Mouse (Mus musculus) left cerebral cortex, adult 6 months (tissue): Measurements from ENCODE around the gene Vps35l. TPM values are rescaled to one million over a fixed set of nuclear protein-coding genes. Genes with fewer than 3 reads are reported as not detected.

Source experiments
- long read RNA-seq, 2 experiments: library from polyadenylated mRNA; unstranded; transcript quantifications; one replicate each; pipeline ENCODE4 v2.0.0; 2019 to 2020
- polyA plus RNA-seq: library from polyadenylated mRNA; unstranded; fragments of <200 nt; fragmentation: Nextera tagmentation; gene quantifications from 2 replicates; pipeline ENCODE4 v1.2.3, GENCODE M21; 2021

The Vps35l gene
- polyA plus RNA-seq: 31.6 and 37.4 TPM in 2 replicates
- long read RNA-seq, experiment 1, full-length matches to known transcripts: 259 of 309 reads
- long read RNA-seq, experiment 1, partial matches to known transcripts: 25 of 309 reads
- long read RNA-seq, experiment 1, other reads (novel, unspliced or antisense): 25 of 309 reads
- long read RNA-seq, experiment 2, full-length matches to known transcripts: 19 of 41 reads
- long read RNA-seq, experiment 2, partial matches to known transcripts: 19 of 41 reads
- long read RNA-seq, experiment 2, other reads (novel, unspliced or antisense): 3 of 41 reads

DNA sequence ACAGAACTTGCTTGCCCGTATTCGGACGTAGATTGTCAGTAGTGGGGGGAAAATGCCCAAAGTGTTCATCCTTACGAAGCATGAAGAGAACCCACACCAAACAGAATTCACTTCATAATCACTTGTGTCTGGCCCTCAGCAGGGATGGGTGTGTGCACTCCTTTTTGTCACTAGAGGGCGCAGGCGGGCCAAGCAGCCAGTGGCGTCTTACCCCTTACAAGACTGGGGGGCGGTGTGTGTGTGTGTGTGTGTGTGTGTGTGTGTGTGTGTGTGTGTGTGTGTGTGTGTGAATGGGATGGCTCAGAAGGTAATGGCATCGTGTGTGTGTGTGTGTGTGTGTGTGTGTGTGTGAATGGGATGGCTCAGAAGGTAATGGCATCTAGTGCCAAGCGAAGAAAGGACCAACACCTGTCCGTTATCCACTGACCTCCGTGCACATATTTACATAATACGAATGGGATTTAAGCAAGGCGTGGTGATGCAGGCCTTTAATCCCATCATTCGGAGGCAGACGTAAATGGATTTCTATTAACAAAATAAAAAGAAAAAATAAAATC is at the start of gene Vps35l:
Gene Vps35l (plus strand): TSS at position 252 of the 557 bp plus-strand sequence.

DNA sequence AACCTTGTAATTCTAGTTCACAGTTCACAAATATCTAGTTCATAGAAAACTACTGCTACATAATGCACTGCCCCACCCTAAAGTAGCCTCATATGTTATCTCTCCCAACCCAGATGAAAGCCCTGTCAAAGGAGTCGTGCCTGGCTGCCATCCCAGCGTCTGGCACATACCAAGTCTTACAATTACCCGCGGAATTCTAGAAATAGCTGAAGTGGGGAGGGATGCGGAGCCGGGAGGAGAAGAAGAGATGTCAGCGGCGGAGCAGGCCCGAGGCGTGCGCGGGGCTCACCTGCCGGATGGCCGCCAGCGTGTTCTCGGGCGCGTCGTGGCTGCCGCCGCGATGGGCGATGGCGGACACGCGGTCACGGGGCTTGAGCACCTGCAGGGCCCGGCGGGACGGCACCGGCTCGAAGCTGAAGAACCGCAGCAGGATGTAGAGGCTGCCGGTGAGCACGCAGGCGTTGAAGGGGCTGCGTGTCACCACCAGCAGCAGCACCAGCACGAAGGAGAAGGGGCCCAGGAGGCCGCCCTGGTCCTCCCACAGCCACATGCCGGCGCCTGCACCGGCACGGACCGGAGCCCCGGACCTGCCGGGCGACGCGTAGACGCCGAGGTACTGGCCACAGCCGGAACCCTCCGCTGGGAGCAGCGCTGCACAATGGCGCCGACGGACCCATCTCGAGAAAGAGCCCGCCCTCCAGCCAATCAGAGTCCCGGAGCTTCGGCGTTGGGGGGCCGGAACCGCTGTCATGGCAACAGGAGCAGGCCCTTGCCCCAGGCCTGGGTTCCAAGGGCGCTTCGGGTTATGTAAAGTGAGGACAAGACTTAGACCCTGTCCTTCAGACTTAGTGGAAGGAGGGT is 34.7 kb upstream of the Vps35l start, which contains the start of gene Gde1:
Gene Gde1 (minus strand): TSS at position 678 of the 861 bp plus-strand sequence.

DNA sequence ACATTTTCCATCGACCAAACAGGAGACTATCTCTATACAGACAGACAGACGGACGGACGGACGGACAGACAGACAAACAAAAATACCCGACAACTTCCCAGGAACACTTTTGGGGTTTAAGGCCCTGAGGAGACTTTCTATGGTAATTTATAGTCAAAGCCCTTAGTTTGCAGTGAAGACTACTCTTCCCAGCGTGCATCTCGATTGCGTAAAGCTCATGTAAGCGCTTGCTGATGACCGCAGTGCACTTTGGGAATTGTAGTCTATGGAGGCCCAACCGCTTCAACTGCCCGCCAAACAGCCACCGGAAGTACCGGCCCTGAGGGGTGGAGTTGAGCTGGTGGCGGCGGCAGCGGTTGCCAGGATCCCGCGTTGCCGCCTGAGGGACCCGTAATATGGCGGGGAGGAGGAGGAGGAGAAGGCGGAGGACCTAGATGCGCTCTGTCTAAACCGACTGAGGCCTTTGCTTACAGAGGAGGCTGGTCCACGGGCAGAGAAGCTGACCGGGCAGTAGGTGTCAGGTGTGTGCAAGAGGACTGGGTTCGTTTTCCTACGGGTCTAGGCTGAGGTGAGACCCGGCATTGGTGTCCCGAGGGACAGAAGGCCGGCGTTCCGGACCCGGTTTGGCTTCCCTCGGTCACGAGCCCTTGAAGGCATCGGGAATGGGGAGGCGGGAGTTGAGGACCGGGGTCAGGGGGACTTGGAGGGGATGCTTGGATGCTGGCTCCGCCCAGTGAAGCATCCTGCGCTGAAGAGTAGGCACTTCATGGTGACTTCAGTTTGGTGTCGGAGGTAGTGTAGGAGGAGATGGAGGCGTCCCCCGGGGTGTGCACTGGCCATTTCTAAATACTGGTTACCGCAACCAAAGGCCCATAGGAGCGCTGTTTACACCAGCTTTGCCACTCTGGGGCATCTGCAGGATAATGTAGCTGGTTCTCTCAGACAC is 27.5 kb upstream of the Vps35l start, which contains the start of gene Ccp110:
Gene Ccp110 (plus strand): TSS at position 325 of the 946 bp plus-strand sequence.

DNA sequence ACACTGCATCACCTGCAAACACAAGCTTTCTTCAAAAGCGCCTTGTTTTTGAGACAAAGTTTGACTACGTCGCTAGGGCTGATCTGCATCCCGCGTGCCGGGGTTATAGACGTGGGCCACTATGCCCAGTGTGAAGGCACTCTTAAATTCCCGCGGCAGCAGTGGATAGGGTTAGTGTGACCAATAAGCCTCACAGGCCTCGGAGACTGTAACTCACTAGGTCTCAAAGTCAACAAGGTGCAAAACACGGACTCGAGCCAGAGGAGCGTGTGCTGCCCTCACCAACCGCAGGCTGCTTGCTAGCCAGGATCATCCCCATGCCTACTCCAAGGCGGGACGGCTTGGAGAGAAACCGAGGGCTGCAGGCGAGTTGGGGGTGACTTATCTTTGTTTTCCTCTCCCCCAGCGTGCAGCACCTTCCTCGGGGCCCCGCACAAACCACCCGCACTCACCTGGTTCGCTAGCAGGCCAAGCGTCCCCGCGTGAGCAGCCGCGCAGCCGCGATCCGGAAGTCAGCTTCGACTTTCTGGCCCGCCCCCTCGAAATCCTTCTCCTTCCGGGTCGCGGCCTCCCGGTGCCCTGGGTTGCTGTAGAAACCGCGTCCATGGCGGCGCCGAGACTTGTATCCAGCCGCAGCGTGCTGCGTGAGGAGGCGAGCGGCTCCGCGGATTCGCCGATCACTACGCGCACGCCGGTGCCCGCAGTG is 115.3 kb downstream of the Vps35l start, which contains the start of gene Iqck:
Gene Iqck (plus strand): TSS at position 582 of the 706 bp plus-strand sequence.

DNA sequence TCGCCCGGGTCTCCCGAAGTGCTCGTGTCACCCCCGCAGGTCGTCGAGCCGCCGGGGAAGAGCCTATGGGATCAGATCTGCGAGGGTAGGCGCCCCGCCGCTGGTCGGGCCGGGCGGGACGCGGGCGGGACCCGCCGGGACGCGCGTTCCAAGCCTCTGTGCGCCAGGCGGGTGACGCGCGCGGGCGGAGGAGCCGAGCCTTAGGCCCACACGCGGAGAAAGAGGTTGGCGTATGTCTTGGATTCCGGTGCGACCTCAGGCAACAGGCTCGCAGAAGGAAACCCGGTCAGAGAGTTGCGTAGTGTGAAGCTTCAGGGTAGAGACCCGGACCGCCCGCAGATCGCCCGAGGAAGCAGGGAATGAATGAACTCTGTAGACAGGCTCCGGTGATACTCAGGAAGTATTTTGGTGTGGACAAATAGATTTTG is 115.9 kb downstream of the Vps35l start, which contains the start of gene Knop1:
Gene Knop1 (minus strand): TSS at position 378 of the 428 bp plus-strand sequence.

Other genes starting within 250 kb of the Vps35l start
- gene Itpripl2, start 248.3 kb upstream of the Vps35l start, polyA plus RNA-seq: 0.29 and 0.49 TPM in 2 replicates
- 97.0 and 123 TPM in 2 replicates for gene Coq7, start 206.9 kb upstream of the Vps35l start, polyA plus RNA-seq
- 3.1 and 4.0 TPM in 2 replicates for gene Tmc7, start 155.5 kb upstream of the Vps35l start, polyA plus RNA-seq
- gene Tmc5, start 142.9 kb upstream of the Vps35l start, polyA plus RNA-seq: 0.04 TPM in 1 of 2 replicates, not detected in the other
- 390 and 462 TPM in 2 replicates for gene Gde1, start 34.4 kb upstream of the Vps35l start, polyA plus RNA-seq
- 15.0 and 20.3 TPM in 2 replicates for gene Ccp110, start 27.7 kb upstream of the Vps35l start, polyA plus RNA-seq
- 4.7 and 5.2 TPM in 2 replicates for gene Iqck, start 115.5 kb downstream of the Vps35l start, polyA plus RNA-seq
- 23.6 TPM in 2 replicates for gene Knop1, start 116.0 kb downstream of the Vps35l start, polyA plus RNA-seq